In the genomic region with DNA sequence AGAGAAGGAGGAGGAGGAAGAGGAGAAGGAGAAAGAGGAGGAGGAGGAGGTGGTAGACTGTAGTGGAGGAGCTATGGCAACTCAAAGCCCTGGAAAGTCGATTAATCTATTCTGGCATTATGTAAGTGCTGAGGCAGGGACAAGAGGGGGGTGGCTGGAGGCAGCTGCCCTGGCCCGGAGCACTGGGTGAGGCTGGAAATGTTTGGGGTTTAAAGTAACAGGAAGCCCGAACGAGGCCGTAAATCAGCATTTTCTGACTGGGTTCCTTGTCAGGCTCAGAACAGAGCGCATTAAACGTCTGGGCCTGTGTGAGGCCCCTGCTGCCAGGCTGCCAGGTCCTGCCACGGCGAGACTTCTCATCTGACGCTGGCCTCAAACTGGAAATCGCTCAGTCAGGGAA, we compare ENCODE assay signal across 11 mouse cellular contexts.
DNase-seq lines count a peak whose midpoint lies in the region; ATAC-seq lines count a peak whose summit lies in the region.
"Had no signal": no experiment of that assay in that cellular context is flagged by ENCODE, and none has a peak within 500 bp of the region (broad histone marks: within the 10 kb centered on the region; RNA-seq: fewer than 3 reads in every experiment).

No protein-coding gene starts in this region.

- H3K4me2 ChIP-seq in kidney, embryonic 16.5 days (replicated peaks; ENCODE audit: low read depth, low read length): no peak overlapping the region
- H3K4me2 ChIP-seq in lung, embryonic 16.5 days (ENCODE audit: low read depth, low read length): no peak overlapping the region
- H3K4me2 ChIP-seq: forebrain, embryonic 15.5 days; liver, embryonic 15.5 days had no signal

- H3K4me1 ChIP-seq in heart, embryonic 10.5 days: peaks cover 56% of the 10 kb centered on the region
- H3K4me1 ChIP-seq in kidney, embryonic 16.5 days (ENCODE audit: insufficient read depth, low read length): peaks cover 45% of the 10 kb centered on the region
- peaks cover 2% of the 10 kb centered on the region; the same call in 1 of the 2 replicates for H3K4me1 ChIP-seq in lung, embryonic 16.5 days (replicated peaks; ENCODE audit: control insufficient read depth, insufficient read depth, low read length)
- H3K4me1 ChIP-seq in midbrain, embryonic 10.5 days: peaks cover 19% of the 10 kb centered on the region; the same call in 1 of the 2 replicates
- H3K4me1 ChIP-seq: forebrain, embryonic 15.5 days; liver, embryonic 15.5 days had no signal

- no peak for ATAC-seq in kidney, embryonic 16.5 days (ENCODE audit: low FRiP score, low TSS enrichment)
- peak; percentile 46 for ATAC-seq in lung, embryonic 16.5 days (ENCODE audit: low read depth)
- ATAC-seq in erythroblast, adult 5-6 weeks (replicated peaks; ENCODE audit: low FRiP score, poor library complexity, severe bottlenecking): no peak
- ATAC-seq: forebrain, embryonic 15.5 days; midbrain, embryonic 16.5 days had no signal

- intact Hi-C loops in heart, postnatal 36 days (cut with DNase I): no loop called here

- no peak overlapping the region for H3K4me3 ChIP-seq in heart, embryonic 10.5 days
- H3K4me3 ChIP-seq in kidney, embryonic 16.5 days (ENCODE audit: low read length): no peak overlapping the region
- H3K4me3 ChIP-seq in lung, embryonic 16.5 days (ENCODE audit: low read length): no peak overlapping the region
- H3K4me3 ChIP-seq in midbrain, embryonic 10.5 days: no peak overlapping the region
- H3K4me3 ChIP-seq: forebrain, embryonic 15.5 days; liver, embryonic 15.5 days had no signal

- H3K36me3 ChIP-seq in heart, embryonic 10.5 days: no peaks in the 10 kb centered on the region
- no peaks in the 10 kb centered on the region for H3K36me3 ChIP-seq in kidney, embryonic 16.5 days (ENCODE audit: insufficient read depth, low read length)
- H3K36me3 ChIP-seq in lung, embryonic 16.5 days (ENCODE audit: control insufficient read depth, insufficient read depth, low read length): no peaks in the 10 kb centered on the region
- H3K36me3 ChIP-seq in midbrain, embryonic 10.5 days: no peaks in the 10 kb centered on the region
- H3K36me3 ChIP-seq: forebrain, embryonic 15.5 days; liver, embryonic 15.5 days had no signal

- 0 out of 2 replicates have a peak overlapping the region, but pooled peaks have one; percentile 27 for H3K9ac ChIP-seq in kidney, embryonic 16.5 days (replicated peaks; ENCODE audit: low read length)
- H3K9ac ChIP-seq in lung, embryonic 16.5 days (ENCODE audit: low read length): no peak overlapping the region
- H3K9ac ChIP-seq: forebrain, embryonic 15.5 days; liver, embryonic 15.5 days had no signal

- H3K9me3 ChIP-seq in heart, embryonic 10.5 days: no peaks in the 10 kb centered on the region
- no peaks in the 10 kb centered on the region for H3K9me3 ChIP-seq in kidney, embryonic 16.5 days (ENCODE audit: low read length)
- no peaks in the 10 kb centered on the region for H3K9me3 ChIP-seq in lung, embryonic 16.5 days (ENCODE audit: control insufficient read depth, low read length)
- H3K9me3 ChIP-seq in midbrain, embryonic 10.5 days (replicated peaks): no peaks in the 10 kb centered on the region
- H3K9me3 ChIP-seq: forebrain, embryonic 15.5 days; liver, embryonic 15.5 days had no signal

- peak overlapping the region; percentile 71 for H3K27ac ChIP-seq in heart, embryonic 10.5 days
- no peak overlapping the region for H3K27ac ChIP-seq in kidney, embryonic 16.5 days (ENCODE audit: low read length)
- no peak overlapping the region for H3K27ac ChIP-seq in lung, embryonic 16.5 days (ENCODE audit: low read length)
- no peak overlapping the region for H3K27ac ChIP-seq in midbrain, embryonic 10.5 days (replicated peaks)
- H3K27ac ChIP-seq: forebrain, embryonic 15.5 days; liver, embryonic 15.5 days had no signal

- WGBS in heart, embryonic 10.5 days: 54% methylated on average over 11 of the region's 11 CpGs
- WGBS in kidney, embryonic 16.5 days: 8% methylated on average over 11 of the region's 11 CpGs
- 29% methylated on average over 11 of the region's 11 CpGs for WGBS in lung, embryonic 16.5 days
- WGBS in midbrain, embryonic 10.5 days: 78% methylated on average over 11 of the region's 11 CpGs

- no peak for DNase-seq in heart, embryonic 10.5 days (ENCODE audit: low spot score)
- no peak for DNase-seq in heart, postnatal 36 days
- peak; percentile 13 for DNase-seq in brain, adult 2 months (ENCODE audit: low read depth, low spot score)
- DNase-seq in Muller cell, postnatal 12 days (ENCODE audit: inconsistent ontology term): no peak
- DNase-seq in midbrain, embryonic 10.5 days (ENCODE audit: low spot score): no peak

- H3K27me3 ChIP-seq in heart, embryonic 10.5 days (ENCODE audit: insufficient read depth, poor library complexity, severe bottlenecking): peaks cover 4% of the 10 kb centered on the region; the same call in 1 of the 2 replicates
- H3K27me3 ChIP-seq in kidney, embryonic 16.5 days (ENCODE audit: insufficient read depth, low read length): no peaks in the 10 kb centered on the region
- no peaks in the 10 kb centered on the region; the same call in 1 of the 2 replicates for H3K27me3 ChIP-seq in lung, embryonic 16.5 days (ENCODE audit: control insufficient read depth, insufficient read depth, low read depth, low read length)
- peaks cover 38% of the 10 kb centered on the region for H3K27me3 ChIP-seq in midbrain, embryonic 10.5 days (ENCODE audit: low read depth, poor library complexity, severe bottlenecking)
- H3K27me3 ChIP-seq: forebrain, embryonic 15.5 days; liver, embryonic 15.5 days had no signal
